Mouse (Mus musculus): ENCODE data around the gene Mad2l1bp.

GRCm38 (mm10) chr17:46202421-46203071 lies 49.2 kb upstream of the Mad2l1bp start, which contains the start of the genes Polh and Xpo5:
- peak; percentile 39 for TF ChIP-seq POLR2A (IDR thresholded peaks at IDR 0.05; ENCODE audit: low read depth, low read length)
- TF ChIP-seq CTCF (conservative IDR thresholded peaks at IDR 0.05; ENCODE audit: insufficient read depth, insufficient read length, low read depth, low read length) = no peak
